Mouse (Mus musculus): ENCODE measurements at regions not wholly inside any gene's neighbourhood (a gene's known extent, or its start where the extent isn't known, plus 50 kb on each side); places are given as distances from the start of the nearest gene placed in this dataset.

DNA sequence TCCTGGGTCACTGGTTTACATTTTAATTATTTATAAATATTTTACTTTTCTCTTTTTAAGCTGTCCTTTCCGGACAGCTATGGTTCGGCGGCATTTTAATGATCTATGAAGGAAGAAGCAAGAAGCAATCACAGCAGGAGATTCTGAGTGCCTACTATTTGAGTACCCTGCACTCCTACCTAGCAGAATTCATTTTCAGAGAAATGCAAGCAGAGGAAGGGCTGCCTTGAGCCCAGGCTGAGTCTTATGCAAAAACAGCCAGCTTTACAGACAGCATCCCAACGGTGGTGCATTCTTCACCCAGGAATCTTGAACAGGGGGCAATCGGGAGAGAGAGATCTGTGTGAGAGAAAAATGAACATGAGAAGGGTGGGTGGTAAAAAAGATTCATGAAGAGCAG, 97.7 kb upstream of the Ankrd1 start:
- TF ChIP-seq POLR2A (IDR thresholded peaks at IDR 0.05; ENCODE audit: low read depth, low read length) (no peak), CTCF (IDR thresholded peaks at IDR 0.05; ENCODE audit: borderline replicate concordance, insufficient read depth, low read length) (no peak)

Data from embryonic fibroblast, embryonic 13.5 days (primary cell).